Mouse (Mus musculus) CH12.LX (cell line): Measurements from ENCODE around the gene Slc25a44. TPM values are rescaled to one million over a fixed set of nuclear protein-coding genes. Genes with fewer than 3 reads are reported as not detected.

ENCODE experiments used
- DNase-seq: peaks from one replicate; pipeline ENCODE4 v3.0.0-alpha.2; 2013; ENCODE audit errors: extremely low read depth
- H3K27ac ChIP-seq: 2 replicates; pipeline ENCODE4 v1.5.1; 2012; ENCODE audit warnings: low read depth, mild to moderate bottlenecking, control low read depth, moderate library complexity; ENCODE audit not compliant: insufficient read depth
- H3K27me3 ChIP-seq: replicated peaks from 2 replicates; pipeline ENCODE3; 2012; ENCODE audit warnings: inconsistent platforms
- H3K36me3 ChIP-seq, 2 experiments: replicated peaks in 1 of 2; 2 replicates each; pipeline versions ENCODE3 to v1.6.1; 2012; ENCODE audit warnings: inconsistent platforms in 1 of 2, low read length in 1 of 2, mild to moderate bottlenecking in 1 of 2, mixed read lengths in 1 of 2, moderate library complexity in 1 of 2; ENCODE audit not compliant: control insufficient read depth in 1 of 2, insufficient read depth in 1 of 2
- H3K4me1 ChIP-seq, 2 experiments: 2 replicates each; pipeline ENCODE4 v1.6.1; 2012; ENCODE audit warnings: inconsistent platforms in 1 of 2, moderate library complexity in 1 of 2; ENCODE audit not compliant: insufficient read depth in 2 of 2, control insufficient read depth in 1 of 2
- H3K4me2 ChIP-seq: 2 replicates; pipeline ENCODE4 v1.6.1; 2012; ENCODE audit warnings: low read depth, mild to moderate bottlenecking, control low read depth; ENCODE audit not compliant: poor library complexity, insufficient read depth, severe bottlenecking
- H3K4me3 ChIP-seq, 3 experiments: fragments of 150-350 bp in 1 of 3; sonication (generic) in 1 of 3; replicated peaks in 1 of 3; 2 replicates each; pipeline versions ENCODE3 to v1.5.1; 2011 to 2012; ENCODE audit warnings: low read depth in 2 of 3, low read length in 2 of 3, mild to moderate bottlenecking in 2 of 3, moderate library complexity in 2 of 3, control low read depth in 1 of 3, improper control_type of control experiment in 1 of 3, inconsistent platforms in 1 of 3, mixed read lengths in 1 of 3; ENCODE audit not compliant: poor library complexity in 1 of 3
- H3K79me2 ChIP-seq: replicated peaks from 2 replicates; pipeline ENCODE4 v1.6.1; 2012; ENCODE audit warnings: mild to moderate bottlenecking, moderate library complexity; ENCODE audit not compliant: control insufficient read depth, poor library complexity, insufficient read depth, severe bottlenecking; ENCODE audit errors: extremely low read depth
- H3K9ac ChIP-seq: 2 replicates; pipeline ENCODE4 v1.6.1; 2012; ENCODE audit warnings: low read depth, mild to moderate bottlenecking, control low read depth, moderate library complexity; ENCODE audit not compliant: insufficient read depth
- H3K9me3 ChIP-seq: replicated peaks from 2 replicates; pipeline ENCODE3; 2012; ENCODE audit warnings: low read length, inconsistent platforms, mixed read lengths
- CHD1 ChIP-seq: IDR thresholded peaks from 2 replicates; pipeline ENCODE4 v1.6.1; 2012; ENCODE audit warnings: low read depth, low read length, improper control_type of control experiment, inconsistent platforms
- CTCF ChIP-seq, 2 experiments: IDR thresholded peaks in 1 of 2; conservative IDR thresholded peaks in 1 of 2; 2 replicates each; pipeline ENCODE4 v1.5.1; 2011 to 2012; ENCODE audit warnings: low read depth in 2 of 2, low read length in 2 of 2, improper control_type of control experiment in 1 of 2, inconsistent platforms in 1 of 2, mild to moderate bottlenecking in 1 of 2, moderate library complexity in 1 of 2
- E2F4 ChIP-seq: IDR thresholded peaks from 2 replicates; pipeline ENCODE4 v1.6.1; 2011; ENCODE audit warnings: low read depth, low read length, improper control_type of control experiment; ENCODE audit not compliant: insufficient replicate concordance
- EP300 ChIP-seq: IDR thresholded peaks from 2 replicates; pipeline ENCODE4 v1.6.1; 2011; ENCODE audit warnings: low read length, improper control_type of control experiment
- ETS1 ChIP-seq: conservative IDR thresholded peaks from 2 replicates; pipeline ENCODE4 v1.6.1; 2012; ENCODE audit warnings: low read depth, mild to moderate bottlenecking, inconsistent platforms, low read length, improper control_type of control experiment, moderate library complexity
- HCFC1 ChIP-seq: IDR thresholded peaks from 2 replicates; pipeline ENCODE4 v1.6.1; 2012; ENCODE audit warnings: low read depth, mild to moderate bottlenecking, inconsistent platforms, low read length, improper control_type of control experiment
- IRF4 ChIP-seq: IDR thresholded peaks from 2 replicates; pipeline ENCODE4 v1.6.1; 2014; ENCODE audit warnings: low read depth, mild to moderate bottlenecking, inconsistent platforms, low read length, improper control_type of control experiment
- JUND ChIP-seq: conservative IDR thresholded peaks from 2 replicates; pipeline ENCODE4 v1.6.1; 2011; ENCODE audit warnings: low read depth, low read length, improper control_type of control experiment
- MAZ ChIP-seq: IDR thresholded peaks from 2 replicates; pipeline ENCODE4 v1.6.1; 2012; ENCODE audit warnings: low read depth, mild to moderate bottlenecking, inconsistent platforms, low read length, improper control_type of control experiment, moderate library complexity
- MEF2A ChIP-seq: IDR thresholded peaks from 2 replicates; pipeline ENCODE4 v1.6.1; 2014; ENCODE audit warnings: low read depth, mild to moderate bottlenecking, inconsistent platforms, low read length, improper control_type of control experiment, borderline replicate concordance
- MYC ChIP-seq: IDR thresholded peaks from 2 replicates; pipeline ENCODE4 v1.6.1; 2011; ENCODE audit warnings: low read depth, mild to moderate bottlenecking, improper control_type of control experiment, low read length
- NELFE ChIP-seq: IDR thresholded peaks from 2 replicates; pipeline ENCODE4 v1.6.1; 2011; ENCODE audit warnings: low read depth, low read length, improper control_type of control experiment
- NRF1 ChIP-seq: IDR thresholded peaks from 2 replicates; pipeline ENCODE4 v1.6.1; 2014; ENCODE audit warnings: low read depth, mild to moderate bottlenecking, inconsistent platforms, low read length, improper control_type of control experiment, moderate library complexity
- PAX5 ChIP-seq: IDR thresholded peaks from 2 replicates; pipeline ENCODE4 v1.6.1; 2012; ENCODE audit warnings: low read length, inconsistent platforms, mixed read lengths
- POLR2A ChIP-seq: IDR thresholded peaks from 2 replicates; pipeline ENCODE4 v1.6.1; 2011; ENCODE audit warnings: low read depth, mild to moderate bottlenecking, improper control_type of control experiment, low read length
- POLR2AphosphoS2 ChIP-seq: IDR thresholded peaks from 2 replicates; pipeline ENCODE4 v1.6.1; 2011; ENCODE audit warnings: low read depth, low read length, improper control_type of control experiment
- RAD21 ChIP-seq: IDR thresholded peaks from 2 replicates; pipeline ENCODE4 v1.6.1; 2011; ENCODE audit warnings: low read depth, mild to moderate bottlenecking, low read length, improper control_type of control experiment, moderate library complexity
- TCF12 ChIP-seq: IDR thresholded peaks from 2 replicates; pipeline ENCODE4 v1.6.1; 2014; ENCODE audit warnings: low read depth, mild to moderate bottlenecking, inconsistent platforms, low read length, improper control_type of control experiment
- USF1 ChIP-seq: IDR thresholded peaks from 2 replicates; pipeline ENCODE4 v1.6.1; 2014; ENCODE audit warnings: low read depth, mild to moderate bottlenecking, inconsistent platforms, low read length, improper control_type of control experiment
- USF2 ChIP-seq: conservative IDR thresholded peaks from 2 replicates; pipeline ENCODE4 v1.6.1; 2011; ENCODE audit warnings: low read depth, low read length, improper control_type of control experiment
- ZC3H11A ChIP-seq: IDR thresholded peaks from 2 replicates; pipeline ENCODE4 v1.6.1; 2012; ENCODE audit warnings: low read depth, mild to moderate bottlenecking, inconsistent platforms, low read length, improper control_type of control experiment
- ZMIZ1 ChIP-seq: IDR thresholded peaks from 2 replicates; pipeline ENCODE4 v1.6.1; 2012; ENCODE audit warnings: low read depth, mild to moderate bottlenecking, inconsistent platforms, low read length, improper control_type of control experiment
- dilution Hi-C: fragments of 300-500 bp; cut with MboI; formaldehyde crosslinking; loops from 2 replicates; pipeline ENCODE4 v1.14.3; 2020; ENCODE audit warnings: low sequenced_read_pairs; ENCODE audit not compliant: extremely low pct_unique_long_range_greater_than_20kb, extremely low pct_ligation_motif_present
- in situ Hi-C: fragments of 300-500 bp; cut with MboI; formaldehyde crosslinking; loops from 3 replicates; pipeline ENCODE4 v1.14.3; 2019; ENCODE audit warnings: low sequenced_read_pairs, low pct_ligation_motif_present, low pct_unique_long_range_greater_than_20kb, mixed read lengths
- polyA plus RNA-seq: library from polyadenylated mRNA; unstranded; fragments of >175 nt; gene quantifications from 2 replicates; pipeline ENCODE4 v1.2.1, GENCODE M21; 2012; ENCODE audit warnings: low read depth; ENCODE audit not compliant: insufficient read length
- total RNA-seq, 2 experiments: library from RNA; depleted of rRNA; stranded (reverse); fragments of 300-350 nt in 1 of 2; fragments of >200 nt in 1 of 2; gene quantifications; 2 replicates each; pipeline ENCODE4 v1.2.3; 2012 to 2014

Slc25a44 gene
- total and polyA plus RNA-seq, 3 experiments = 8.9 to 17.5 (median 13.2) TPM

DNA sequence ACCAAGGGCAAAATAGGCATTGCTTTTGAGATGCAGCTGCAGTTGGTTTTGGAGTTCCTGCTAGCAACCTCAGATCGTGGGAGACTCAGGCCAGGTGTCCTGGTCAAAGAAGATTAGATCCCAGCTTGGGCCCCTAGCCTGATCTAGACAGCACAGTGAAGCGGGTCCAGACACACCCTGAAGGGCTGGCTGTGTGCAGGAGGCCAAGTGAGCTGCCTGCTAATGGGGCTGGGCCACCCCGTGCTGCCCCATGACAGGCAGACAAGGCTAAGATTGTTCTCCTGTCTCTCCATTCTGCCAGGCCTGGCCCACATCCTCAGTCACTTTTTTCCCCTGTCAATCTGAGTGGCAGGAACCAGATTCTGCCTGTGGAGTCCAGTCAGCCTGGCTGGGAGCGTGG, 61.2 kb downstream of the Slc25a44 start:
- no peaks in the 10 kb centered on the region for H3K9me3 ChIP-seq
- TF ChIP-seq CHD1 = no peak
- TF ChIP-seq POLR2A = 0 out of 2 replicates have a peak, but pooled peaks have one; percentile 14
- TF ChIP-seq, all 38 proteins: peak for 1
- no peak for DNase-seq
- Histone ChIP-seq H3K9ac (no peak overlapping the region), H3K36me3 (peaks cover 39 to 70% of the 10 kb centered on the region in 2 experiments), H3K4me2 (no peak overlapping the region), H3K27ac (no peak overlapping the region), H3K4me1 (no peaks in the 10 kb centered on the region), H3K79me2 (no peaks in the 10 kb centered on the region), H3K4me3 (no peak overlapping the region), H3K27me3 (no peaks in the 10 kb centered on the region)
- in situ Hi-C loops = no loop called here
- dilution Hi-C loops = no loop called here

DNA sequence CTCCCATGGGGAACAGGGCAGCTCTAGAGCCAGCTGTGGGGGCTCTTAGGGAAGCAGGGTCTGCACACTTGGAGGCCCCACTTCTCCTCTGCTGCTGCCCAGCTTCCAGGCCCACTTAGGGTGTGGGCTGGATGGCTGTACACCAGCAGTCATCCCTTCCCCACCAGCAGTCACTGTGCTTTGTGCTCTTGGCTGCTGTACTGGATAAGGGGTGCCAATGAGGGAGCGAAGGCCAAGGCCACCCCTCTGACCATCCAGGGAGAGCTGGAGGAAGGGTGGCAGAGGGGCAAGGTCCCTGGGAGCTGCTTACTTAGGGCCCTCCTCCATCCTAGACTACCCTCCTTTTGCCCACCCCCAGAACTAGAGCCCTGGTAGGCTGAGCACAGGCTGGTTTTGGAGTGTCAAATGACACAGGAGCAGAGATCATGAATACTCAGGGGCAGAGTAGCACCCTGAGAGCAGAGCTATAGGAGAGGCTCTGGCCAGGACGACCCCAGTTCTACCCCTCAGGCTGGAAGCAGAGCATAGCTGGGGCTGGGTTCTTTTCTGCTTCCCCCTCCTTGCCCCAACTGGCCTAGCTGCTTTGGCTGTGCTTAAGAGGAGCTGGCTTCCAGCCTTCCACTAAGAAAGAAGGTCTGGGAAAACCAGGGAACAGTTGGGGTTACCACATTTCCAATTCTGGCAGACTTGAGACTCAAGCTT, 63.2 kb downstream of the Slc25a44 start:
- Histone ChIP-seq H3K9me3 (no peaks in the 10 kb centered on the region), H3K36me3 (peaks cover 57 to 89% of the 10 kb centered on the region in 2 experiments), H3K9ac (no peak overlapping the region), H3K4me3 (no peak overlapping the region), H3K79me2 (no peaks in the 10 kb centered on the region), H3K4me2 (no peak overlapping the region), H3K27ac (no peak overlapping the region), H3K27me3 (no peaks in the 10 kb centered on the region), H3K4me1 (no peaks in the 10 kb centered on the region)
- dilution Hi-C loops = no loop called here
- in situ Hi-C loops = no loop called here
- TF ChIP-seq EP300 (no peak), ETS1 (no peak), TCF12 (no peak), RAD21 (no peak), MYC (no peak), ZC3H11A (no peak), NELFE (no peak), IRF4 (no peak), MAZ (no peak), POLR2AphosphoS2 (no peak), MEF2A (no peak), ZMIZ1 (no peak), NRF1 (no peak), JUND (no peak), HCFC1 (no peak), USF2 (no peak), E2F4 (no peak), USF1 (no peak), CTCF (conservative IDR thresholded peaks at IDR 0.05 in 1 of 2, IDR thresholded peaks at IDR 0.05 in 1 of 2; ENCODE audit: low read depth in 2 of 2, low read length in 2 of 2) (no peak), PAX5 (no peak)
- no peak for DNase-seq
